Mouse (Mus musculus): ENCODE data around the gene 1300017J02Rik.

The 1300017J02Rik gene

DNA sequence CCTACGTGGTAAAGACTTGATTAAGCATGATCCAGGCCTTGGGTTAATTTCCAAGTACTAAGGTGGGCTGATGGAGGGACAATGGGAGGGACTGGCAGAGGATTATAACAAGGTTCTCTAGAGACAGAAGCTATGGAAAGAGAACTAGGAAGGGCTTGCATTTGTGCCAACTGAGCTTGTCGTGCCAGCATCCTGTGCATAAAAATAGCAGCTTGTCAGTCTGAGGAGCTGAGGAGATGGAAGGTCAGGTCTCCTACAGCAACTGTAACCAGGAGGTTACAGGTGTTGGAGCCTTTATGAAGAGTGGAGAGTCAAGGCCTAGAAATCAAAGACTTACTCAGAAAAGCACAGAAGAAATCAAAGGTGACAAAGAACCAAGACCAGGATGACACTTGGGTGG, 91.3 kb downstream of the 1300017J02Rik start:
- DNase-seq (ENCODE audit: low spot score in 2 of 2) = no peak

DNA sequence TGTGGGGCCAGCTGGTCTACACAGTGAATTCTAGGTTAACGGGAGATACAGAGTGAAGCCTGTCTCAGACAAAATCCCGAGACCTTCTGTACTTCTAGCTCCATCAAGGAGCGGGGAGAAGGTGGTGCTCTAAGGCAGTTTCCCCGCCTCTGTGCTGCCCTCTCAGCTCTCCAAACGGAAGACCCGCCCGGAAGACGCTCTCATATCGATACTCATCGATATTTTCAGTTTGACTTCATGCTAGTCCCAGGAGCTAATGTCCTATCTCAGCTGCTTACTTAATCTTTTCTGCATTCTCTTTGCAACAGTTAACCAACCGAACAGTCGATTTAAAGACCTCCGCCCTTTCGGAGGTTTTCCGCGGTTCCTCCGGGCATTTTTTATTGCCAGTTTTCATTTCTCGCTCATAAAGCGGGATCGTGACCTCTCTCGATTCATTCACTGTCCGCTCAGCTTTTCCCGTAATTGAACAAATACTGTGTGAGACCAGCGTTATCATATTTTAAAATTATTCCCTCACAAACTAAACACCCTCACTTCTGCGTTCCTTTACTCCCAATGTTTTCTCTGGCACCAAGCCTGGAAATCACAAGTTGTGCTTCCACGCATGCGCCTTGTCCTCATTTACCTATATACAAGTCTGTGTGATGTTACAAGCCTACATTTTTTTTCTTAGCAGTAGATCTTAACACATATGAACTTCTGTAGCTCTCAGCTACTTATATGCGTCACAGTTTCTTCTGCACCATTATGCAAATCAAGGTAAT, 92.0 kb downstream of the 1300017J02Rik start:
- DNase-seq (ENCODE audit: low spot score in 2 of 2) = no peak

DNA sequence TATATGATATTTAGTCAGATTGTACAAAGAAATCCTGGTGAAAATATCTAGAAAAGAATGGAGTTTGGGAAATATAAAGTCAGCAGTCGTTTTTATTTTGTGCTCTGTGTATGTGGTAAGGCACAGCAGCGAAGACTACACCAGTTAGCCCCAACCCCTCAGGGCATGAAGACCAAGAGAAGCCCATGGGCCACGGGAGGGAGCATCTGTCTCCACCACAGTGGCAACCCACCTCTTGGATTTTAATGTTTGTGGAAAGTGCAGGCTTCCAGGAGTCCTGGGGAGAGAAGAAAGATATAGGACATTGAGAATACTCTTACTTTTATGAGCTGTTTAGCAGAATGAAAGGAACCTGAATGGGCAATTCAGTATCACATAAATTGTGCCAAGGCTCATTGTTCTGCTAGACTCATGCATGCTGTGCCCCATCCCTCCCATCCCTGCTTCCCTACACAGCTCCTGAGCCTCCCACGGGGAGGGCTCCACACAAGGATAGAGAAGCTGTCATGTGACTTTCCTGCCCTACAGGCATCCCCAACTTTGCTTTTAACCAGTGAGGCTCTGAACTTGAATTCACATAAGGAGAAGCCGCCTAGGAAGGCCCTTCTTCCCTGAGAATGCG, 96.0 kb downstream of the 1300017J02Rik start:
- no peak for DNase-seq (ENCODE audit: low spot score in 2 of 2)

DNA sequence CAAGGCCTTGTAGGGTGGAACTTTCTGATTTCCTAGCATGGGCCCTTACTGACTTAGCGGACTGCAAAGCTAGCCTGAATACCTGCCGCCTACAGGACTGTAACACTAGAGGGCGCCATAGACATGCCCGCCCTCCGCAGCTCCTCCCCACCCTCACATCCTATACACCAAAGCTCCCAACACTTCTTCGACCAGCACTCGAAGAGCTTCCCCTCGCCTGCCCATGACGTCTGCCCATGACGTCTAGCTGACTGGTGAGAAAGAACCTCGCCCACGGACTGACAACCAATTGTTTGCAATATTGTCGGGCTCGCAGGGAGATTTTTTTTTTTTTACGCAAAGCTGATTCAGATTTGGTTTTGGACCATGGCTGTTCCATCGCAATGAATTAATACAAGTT, 97.0 kb downstream of the 1300017J02Rik start:
- DNase-seq (ENCODE audit: low spot score in 2 of 2) = peak; percentile 73 to 76

DNA sequence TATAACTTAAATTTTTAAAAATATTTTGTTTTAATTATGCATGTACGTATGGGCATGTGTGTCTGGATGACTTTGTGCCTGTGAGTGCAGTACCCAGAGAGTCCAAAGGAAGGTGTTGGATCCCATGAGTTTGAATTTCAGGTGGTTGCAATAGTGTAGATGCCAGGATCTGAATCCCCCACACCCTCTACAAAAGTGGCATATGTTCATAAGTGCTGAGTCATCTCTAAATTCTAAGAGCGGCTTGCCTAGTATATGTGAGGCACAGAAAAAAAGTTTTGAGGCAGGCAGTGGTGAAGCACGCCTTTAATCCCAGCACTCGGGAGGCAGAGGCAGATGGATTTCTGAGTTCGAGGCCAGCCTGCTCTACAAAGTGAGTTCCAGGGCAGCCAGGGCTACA, 99.1 kb downstream of the 1300017J02Rik start:
- DNase-seq (ENCODE audit: low spot score in 2 of 2) = no peak

DNA sequence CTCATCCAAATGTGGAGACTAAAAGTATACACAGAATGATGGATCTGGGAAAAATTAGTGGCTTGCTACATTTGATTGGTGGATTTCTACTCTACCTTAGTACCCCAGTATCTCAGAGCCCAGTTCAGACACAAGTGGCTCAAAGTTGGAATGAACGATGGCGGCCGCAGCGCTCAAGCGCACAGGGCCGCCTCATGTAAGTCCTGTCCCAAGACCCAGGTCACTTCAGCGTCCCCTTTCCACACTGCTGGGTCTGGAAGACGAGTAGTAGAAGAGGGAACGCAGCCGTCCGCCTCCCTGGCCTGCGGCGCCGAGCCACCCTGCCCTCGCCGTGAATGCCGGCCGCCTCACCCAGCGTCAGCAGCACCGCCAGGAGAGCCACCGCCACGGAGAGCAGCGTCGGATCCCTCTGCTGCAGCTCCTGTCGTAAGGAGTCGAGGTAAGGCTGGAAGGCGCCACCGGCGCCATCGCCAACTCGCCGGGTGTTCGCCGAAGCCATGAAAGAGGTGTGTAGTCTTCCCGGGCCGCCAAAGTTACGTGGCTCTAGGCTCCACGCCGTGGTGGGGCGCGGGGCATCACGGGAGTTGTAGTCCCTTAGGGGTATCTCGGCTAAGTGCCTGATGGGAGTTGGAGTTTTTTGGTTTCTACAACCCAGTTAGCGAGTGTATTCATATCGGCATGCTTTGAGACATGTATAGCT, 103.2 kb downstream of the 1300017J02Rik start, which contains the start of gene Srprb:
Gene Srprb (minus strand): TSS at position 577 of the 700 bp plus-strand sequence.
- DNase-seq (ENCODE audit: low spot score in 2 of 2) = peak; percentile 92 to 93
